Mouse (Mus musculus): Measurements from ENCODE around the gene Josd1.

GRCm38 (mm10) chr15:79720796-79721195, 33.1 kb upstream of the Josd1 start:
- TF ChIP-seq ZNF384 (IDR thresholded peaks at IDR 0.05; ENCODE audit: low read depth, low read length), result no peak
- no peak for TF ChIP-seq MAFK (IDR thresholded peaks at IDR 0.05; ENCODE audit: insufficient read depth, low read depth, low read length)
